Mouse (Mus musculus): ENCODE measurements around the gene Slc7a7. TPM values are rescaled to one million over a fixed set of nuclear protein-coding genes. Genes with fewer than 3 reads are reported as not detected.

The Slc7a7 gene
- polyA plus RNA-seq (2014; fragmentation: Illumina TruSeq; extraction: RNeasy Lipid Tissue Mini Kit (QIAGEN cat#74804); ENCODE audit: low read depth, low replicate concordance) = 6.5 TPM

GRCm38 (mm10) chr14:54417623-54418081 lies at the start of gene Slc7a7:
Slc7a7 (minus strand) TSS chr14:54417780.

GRCm38 (mm10) chr14:54463959-54464292 lies 46.3 kb upstream of the Slc7a7 start, which contains the start of gene Lrp10:
Lrp10 (plus strand) TSS chr14:54464137.

GRCm38 (mm10) chr14:54431334-54432077 lies 13.9 kb upstream of the Slc7a7 start, which contains the start of gene Mmp14:
Mmp14 (plus strand) TSS chr14:54431612.

GRCm38 (mm10) chr14:54426689-54427398 lies 9.3 kb upstream of the Slc7a7 start, which contains the start of gene Mrpl52:
Mrpl52 (plus strand) TSS chr14:54426909.

GRCm38 (mm10) chr14:54360577-54361340 lies 56.8 kb downstream of the Slc7a7 start, which contains the start of gene Oxa1l:
Oxa1l (plus strand) TSS chr14:54360834.

Other genes starting within 250 kb of the Slc7a7 start
- 250 TPM for gene Dad1, start 163.7 kb downstream of the Slc7a7 start, polyA plus RNA-seq (2014; fragmentation: Illumina TruSeq; extraction: RNeasy Lipid Tissue Mini Kit (QIAGEN cat#74804); ENCODE audit: low read depth, low replicate concordance)
- 85.2 TPM for gene Abhd4, start 163.6 kb downstream of the Slc7a7 start, polyA plus RNA-seq (2014; fragmentation: Illumina TruSeq; extraction: RNeasy Lipid Tissue Mini Kit (QIAGEN cat#74804); ENCODE audit: low read depth, low replicate concordance)
- gene Olfr49, start 132.8 kb downstream of the Slc7a7 start, polyA plus RNA-seq (2014; fragmentation: Illumina TruSeq; extraction: RNeasy Lipid Tissue Mini Kit (QIAGEN cat#74804); ENCODE audit: low read depth, low replicate concordance) = not detected
- 52.2 TPM for gene Oxa1l, start 56.9 kb downstream of the Slc7a7 start, polyA plus RNA-seq (2014; fragmentation: Illumina TruSeq; extraction: RNeasy Lipid Tissue Mini Kit (QIAGEN cat#74804); ENCODE audit: low read depth, low replicate concordance)
- gene Mrpl52, start 9.1 kb upstream of the Slc7a7 start, polyA plus RNA-seq (2014; fragmentation: Illumina TruSeq; extraction: RNeasy Lipid Tissue Mini Kit (QIAGEN cat#74804); ENCODE audit: low read depth, low replicate concordance) = 215 TPM
- 66.6 TPM for gene Mmp14, start 13.8 kb upstream of the Slc7a7 start, polyA plus RNA-seq (2014; fragmentation: Illumina TruSeq; extraction: RNeasy Lipid Tissue Mini Kit (QIAGEN cat#74804); ENCODE audit: low read depth, low replicate concordance)
- 74.3 TPM for gene Lrp10, start 46.4 kb upstream of the Slc7a7 start, polyA plus RNA-seq (2014; fragmentation: Illumina TruSeq; extraction: RNeasy Lipid Tissue Mini Kit (QIAGEN cat#74804); ENCODE audit: low read depth, low replicate concordance)
- 0.63 TPM for gene Rem2, start 58.3 kb upstream of the Slc7a7 start, polyA plus RNA-seq (2014; fragmentation: Illumina TruSeq; extraction: RNeasy Lipid Tissue Mini Kit (QIAGEN cat#74804); ENCODE audit: low read depth, low replicate concordance)
- 33.9 TPM for gene Prmt5, start 99.7 kb upstream of the Slc7a7 start, polyA plus RNA-seq (2014; fragmentation: Illumina TruSeq; extraction: RNeasy Lipid Tissue Mini Kit (QIAGEN cat#74804); ENCODE audit: low read depth, low replicate concordance)
- gene Haus4, start 136.8 kb upstream of the Slc7a7 start, polyA plus RNA-seq (2014; fragmentation: Illumina TruSeq; extraction: RNeasy Lipid Tissue Mini Kit (QIAGEN cat#74804); ENCODE audit: low read depth, low replicate concordance) = 59.7 TPM
- 27.0 TPM for gene Ajuba, start 159.8 kb upstream of the Slc7a7 start, polyA plus RNA-seq (2014; fragmentation: Illumina TruSeq; extraction: RNeasy Lipid Tissue Mini Kit (QIAGEN cat#74804); ENCODE audit: low read depth, low replicate concordance)
- 5.2 TPM for gene 4931414P19Rik, start 188.2 kb upstream of the Slc7a7 start, polyA plus RNA-seq (2014; fragmentation: Illumina TruSeq; extraction: RNeasy Lipid Tissue Mini Kit (QIAGEN cat#74804); ENCODE audit: low read depth, low replicate concordance)
- 157 TPM for gene Psmb5, start 200.2 kb upstream of the Slc7a7 start, polyA plus RNA-seq (2014; fragmentation: Illumina TruSeq; extraction: RNeasy Lipid Tissue Mini Kit (QIAGEN cat#74804); ENCODE audit: low read depth, low replicate concordance)
- not detected for gene Psmb11, start 203.7 kb upstream of the Slc7a7 start, polyA plus RNA-seq (2014; fragmentation: Illumina TruSeq; extraction: RNeasy Lipid Tissue Mini Kit (QIAGEN cat#74804); ENCODE audit: low read depth, low replicate concordance)
- not detected for gene Gm17606, start 223.2 kb upstream of the Slc7a7 start, polyA plus RNA-seq (2014; fragmentation: Illumina TruSeq; extraction: RNeasy Lipid Tissue Mini Kit (QIAGEN cat#74804); ENCODE audit: low read depth, low replicate concordance)
- gene Cdh24, start 223.6 kb upstream of the Slc7a7 start, polyA plus RNA-seq (2014; fragmentation: Illumina TruSeq; extraction: RNeasy Lipid Tissue Mini Kit (QIAGEN cat#74804); ENCODE audit: low read depth, low replicate concordance) = 3.1 TPM